Mouse (Mus musculus): ENCODE data around the gene Psg22.
"Not testable (repeated sequence)": the region's sequence is repeated elsewhere in the genome, so short reads cannot be mapped to it uniquely, and the experiment has no call there.

Gene Psg22

GRCm38 (mm10) chr7:18717790-18718189, at the start of gene Psg22:
Gene Psg22, plus strand, starts transcription at chr7:18718090.
- DNase-seq (ENCODE audit: low read depth, low spot score) = no peak

- DNase-seq (ENCODE audit: low read depth, low spot score) = peak; percentile 25
These were observed 38.1 kb upstream of the Psg22 start for GRCm38 (mm10) chr7:18679772-18680171.

- no peak for DNase-seq (ENCODE audit: low read depth, low spot score)
These were observed 32.3 kb upstream of the Psg22 start for GRCm38 (mm10) chr7:18685586-18685985.

GRCm38 (mm10) chr7:18686085-18686484, 31.8 kb upstream of the Psg22 start, which contains the start of gene Psg20:
Gene Psg20, minus strand, starts transcription at chr7:18686185.
- no peak for DNase-seq (ENCODE audit: low read depth, low spot score)

- peak; percentile 19 for DNase-seq (ENCODE audit: low read depth, low spot score)
These were observed 7.6 kb upstream of the Psg22 start for GRCm38 (mm10) chr7:18710331-18710730.

- no peak for DNase-seq (ENCODE audit: low read depth, low spot score)
These were observed 7.0 kb upstream of the Psg22 start for GRCm38 (mm10) chr7:18710846-18711245.

GRCm38 (mm10) chr7:18715546-18715945, 2.3 kb upstream of the Psg22 start:
- no peak for DNase-seq (ENCODE audit: low read depth, low spot score)

- DNase-seq (ENCODE audit: low read depth, low spot score) = no peak
These were observed 6.1 kb downstream of the Psg22 start for GRCm38 (mm10) chr7:18724001-18724400.

GRCm38 (mm10) chr7:18725931-18726330, 8.0 kb downstream of the Psg22 start:
- not testable (repeated sequence) for DNase-seq (ENCODE audit: low read depth, low spot score)

GRCm38 (mm10) chr7:18728391-18728790, 10.5 kb downstream of the Psg22 start:
- no peak for DNase-seq (ENCODE audit: low read depth, low spot score)

GRCm38 (mm10) chr7:18733111-18733510, 15.2 kb downstream of the Psg22 start:
- no peak for DNase-seq (ENCODE audit: low read depth, low spot score)

GRCm38 (mm10) chr7:18734451-18734850, 16.6 kb downstream of the Psg22 start:
- no peak for DNase-seq (ENCODE audit: low read depth, low spot score)

- no peak for DNase-seq (ENCODE audit: low read depth, low spot score)
These were observed 28.4 kb downstream of the Psg22 start for GRCm38 (mm10) chr7:18746189-18746860.

GRCm38 (mm10) chr7:18747420-18747819, 29.5 kb downstream of the Psg22 start:
- DNase-seq (ENCODE audit: low read depth, low spot score) = not testable (repeated sequence)

- DNase-seq (ENCODE audit: low read depth, low spot score) = no peak
These were observed 31.4 kb downstream of the Psg22 start for GRCm38 (mm10) chr7:18748994-18749895.

GRCm38 (mm10) chr7:18749896-18750477, 32.1 kb downstream of the Psg22 start:
- peak; percentile 60 for DNase-seq (ENCODE audit: low read depth, low spot score)

- peak; percentile 11 for DNase-seq (ENCODE audit: low read depth, low spot score)
These were observed 42.3 kb downstream of the Psg22 start for GRCm38 (mm10) chr7:18760152-18760551.

- not testable (repeated sequence) for DNase-seq (ENCODE audit: low read depth, low spot score)
These were observed 45.0 kb downstream of the Psg22 start for GRCm38 (mm10) chr7:18762885-18763284.
